Mouse (Mus musculus) MEL (cell line): Measurements from ENCODE around the gene Sdsl.

Source experiments
- CHD2 ChIP-seq: IDR thresholded peaks from 2 replicates; pipeline ENCODE4 v1.6.1; 2011; ENCODE audit warnings: low read length, improper control_type of control experiment
- CTCF ChIP-seq, 3 experiments: IDR thresholded peaks in 2 of 3; conservative IDR thresholded peaks in 1 of 3; 2 replicates each; pipeline ENCODE4 v1.5.1; 2011 to 2012; ENCODE audit warnings: low read length in 3 of 3, low read depth in 2 of 3, mild to moderate bottlenecking in 2 of 3, improper control_type of control experiment in 1 of 3, inconsistent platforms in 1 of 3, mixed read lengths in 1 of 3, moderate library complexity in 1 of 3; ENCODE audit not compliant: control insufficient read depth in 1 of 3, insufficient read depth in 1 of 3, poor library complexity in 1 of 3, severe bottlenecking in 1 of 3
- E2F4 ChIP-seq: IDR thresholded peaks from 2 replicates; pipeline ENCODE4 v1.6.1; 2011; ENCODE audit warnings: low read depth, low read length, improper control_type of control experiment, borderline replicate concordance
- EP300 ChIP-seq, 2 experiments: IDR thresholded peaks; 2 replicates each; pipeline ENCODE4 v1.6.1; 2011; ENCODE audit warnings: improper control_type of control experiment in 2 of 2, low read length in 2 of 2, low read depth in 1 of 2, mild to moderate bottlenecking in 1 of 2
- ETS1 ChIP-seq: IDR thresholded peaks from 2 replicates; pipeline ENCODE4 v1.6.1; 2012; ENCODE audit warnings: low read depth, mild to moderate bottlenecking, inconsistent platforms, low read length, improper control_type of control experiment, moderate library complexity
- JUND ChIP-seq: IDR thresholded peaks from 2 replicates; pipeline ENCODE4 v1.6.1; 2011; ENCODE audit warnings: low read depth, mild to moderate bottlenecking, improper control_type of control experiment, low read length
- MAX ChIP-seq: IDR thresholded peaks from 2 replicates; pipeline ENCODE4 v1.6.1; 2011; ENCODE audit warnings: low read length, improper control_type of control experiment
- MAZ ChIP-seq: IDR thresholded peaks from 2 replicates; pipeline ENCODE4 v1.6.1; 2012; ENCODE audit warnings: low read depth, mild to moderate bottlenecking, inconsistent platforms, low read length, improper control_type of control experiment
- MEF2A ChIP-seq: IDR thresholded peaks from 2 replicates; pipeline ENCODE4 v1.6.1; 2014; ENCODE audit warnings: low read depth, mild to moderate bottlenecking, inconsistent platforms, low read length, improper control_type of control experiment; ENCODE audit not compliant: poor library complexity, insufficient replicate concordance, severe bottlenecking; ENCODE audit errors: extremely low read depth
- MXI1 ChIP-seq: IDR thresholded peaks from 2 replicates; pipeline ENCODE4 v1.6.1; 2011; ENCODE audit warnings: mild to moderate bottlenecking, low read depth, low read length, improper control_type of control experiment
- POLR2A ChIP-seq, 2 experiments: IDR thresholded peaks; 2 replicates each; pipeline ENCODE4 v1.6.1; 2011 to 2012; ENCODE audit warnings: low read length in 2 of 2, mild to moderate bottlenecking in 2 of 2, control low read depth in 1 of 2, improper control_type of control experiment in 1 of 2, low read depth in 1 of 2, moderate library complexity in 1 of 2; ENCODE audit not compliant: control insufficient read depth in 1 of 2, insufficient read depth in 1 of 2, poor library complexity in 1 of 2
- TAL1 ChIP-seq: IDR thresholded peaks from 2 replicates; pipeline ENCODE4 v1.6.1; 2012; ENCODE audit warnings: mild to moderate bottlenecking, inconsistent platforms, low read length, moderate library complexity, mixed read lengths
- UBTF ChIP-seq: IDR thresholded peaks from 2 replicates; pipeline ENCODE4 v1.6.1; 2012; ENCODE audit warnings: low read depth, mild to moderate bottlenecking, inconsistent platforms, low read length, improper control_type of control experiment, moderate library complexity, borderline replicate concordance; ENCODE audit not compliant: insufficient read depth
- USF1 ChIP-seq: IDR thresholded peaks from 2 replicates; pipeline ENCODE4 v1.6.1; 2014; ENCODE audit warnings: low read depth, mild to moderate bottlenecking, inconsistent platforms, low read length, improper control_type of control experiment, moderate library complexity

DNA sequence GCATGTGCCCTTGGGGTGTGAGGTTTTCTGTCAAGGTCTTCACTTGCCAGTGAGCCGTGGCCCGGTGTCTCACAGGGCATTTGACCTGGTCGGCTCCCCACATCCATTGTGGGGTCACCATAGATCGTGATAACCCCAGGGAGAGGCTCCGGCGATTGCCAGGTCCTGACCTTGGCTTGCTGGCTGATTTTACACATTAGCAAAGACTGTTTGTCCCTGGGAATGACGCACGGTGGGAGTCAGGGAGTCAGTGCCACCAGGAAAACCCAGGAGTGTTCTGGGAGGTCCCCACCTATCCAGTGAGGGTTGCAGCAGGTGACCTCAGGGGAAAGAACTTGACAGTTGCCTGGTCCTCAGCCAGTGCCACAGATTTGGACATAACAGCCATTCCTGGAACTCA lies at the start of gene Sdsl:
- no peak for TF ChIP-seq EP300 (IDR thresholded peaks at IDR 0.05; ENCODE audit: low read depth in 1 of 2, low read length in 2 of 2)
- TF ChIP-seq MAX: no peak
- no peak for TF ChIP-seq CTCF (IDR thresholded peaks at IDR 0.05 in 2 of 3, conservative IDR thresholded peaks at IDR 0.05 in 1 of 3; ENCODE audit: control insufficient read depth in 1 of 3, insufficient read depth in 1 of 3, low read depth in 2 of 3, low read length in 3 of 3, poor library complexity in 1 of 3, severe bottlenecking in 1 of 3)
- TF ChIP-seq USF1: no peak
- TF ChIP-seq CHD2: no peak
- no peak for TF ChIP-seq POLR2A (IDR thresholded peaks at IDR 0.05; ENCODE audit: control insufficient read depth in 1 of 2, insufficient read depth in 1 of 2, low read depth in 1 of 2, low read length in 2 of 2, poor library complexity in 1 of 2)
- no peak for TF ChIP-seq MXI1
- no peak for TF ChIP-seq TAL1
- TF ChIP-seq E2F4: no peak
- no peak for TF ChIP-seq MEF2A
- TF ChIP-seq JUND: no peak
- no peak for TF ChIP-seq ETS1
- no peak for TF ChIP-seq MAZ
- TF ChIP-seq UBTF: no peak
